Mouse (Mus musculus) ES-Bruce4 (cell line): ENCODE measurements around the gene Cdpf1. TPM values are rescaled to one million over a fixed set of nuclear protein-coding genes. Genes with fewer than 3 reads are reported as not detected.

Experiments used
- H3K27ac ChIP-seq: 2 replicates; pipeline ENCODE4 v1.5.1; 2012; ENCODE audit warnings: low read length, inconsistent platforms; ENCODE audit not compliant: insufficient read depth
- H3K27me3 ChIP-seq: 2 replicates; pipeline ENCODE4 v1.6.1; 2012; ENCODE audit warnings: mild to moderate bottlenecking, low read length, inconsistent platforms; ENCODE audit not compliant: control insufficient read depth, poor library complexity, insufficient read depth, severe bottlenecking
- H3K36me3 ChIP-seq: 2 replicates; pipeline ENCODE4 v1.6.1; 2012; ENCODE audit warnings: inconsistent platforms, mild to moderate bottlenecking, low read length, moderate library complexity; ENCODE audit not compliant: control insufficient read depth, poor library complexity, insufficient read depth, severe bottlenecking
- H3K4me1 ChIP-seq: one replicate; pipeline ENCODE4 v1.8.1; 2011; ENCODE audit warnings: low read length; ENCODE audit not compliant: control insufficient read depth, insufficient read depth
- H3K4me3 ChIP-seq: 2 replicates; pipeline ENCODE4 v1.5.1; 2011; ENCODE audit warnings: low read depth, mild to moderate bottlenecking, low read length
- H3K9ac ChIP-seq: 2 replicates; pipeline ENCODE4 v1.6.1; 2012; ENCODE audit warnings: low read depth, mild to moderate bottlenecking, inconsistent platforms; ENCODE audit not compliant: poor library complexity, severe bottlenecking
- H3K9me3 ChIP-seq: replicated peaks from 2 replicates; pipeline ENCODE4 v1.6.1; 2012; ENCODE audit warnings: mild to moderate bottlenecking, low read length, inconsistent platforms; ENCODE audit not compliant: control insufficient read depth, poor library complexity, insufficient read depth, severe bottlenecking
- CTCF ChIP-seq: IDR thresholded peaks from one replicate; pipeline ENCODE4 v1.8.1; 2011; ENCODE audit warnings: low read depth, low read length
- EP300 ChIP-seq: IDR thresholded peaks from 2 replicates; pipeline ENCODE4 v1.6.1; 2011; ENCODE audit warnings: low read depth, low read length; ENCODE audit not compliant: insufficient read depth
- POLR2A ChIP-seq: IDR thresholded peaks from one replicate; pipeline ENCODE4 v1.8.1; 2011; ENCODE audit warnings: low read length; ENCODE audit not compliant: insufficient read depth
- polyA plus RNA-seq: library from polyadenylated mRNA; stranded (reverse); fragments of >200 nt; gene quantifications from 2 replicates; pipeline ENCODE4 v1.2.4, GENCODE M21; 2011; ENCODE audit warnings: low read depth; ENCODE audit not compliant: missing spikeins, insufficient read depth, insufficient read length

Gene Cdpf1
- polyA plus RNA-seq, 1 experiment = 18.1 TPM

- TF ChIP-seq EP300 (no peak), POLR2A (no peak), CTCF (no peak)
- no peaks in the 10 kb centered on the region for H3K36me3 ChIP-seq
- no peak overlapping the region for H3K9ac ChIP-seq
- H3K4me3 ChIP-seq = no peak overlapping the region
- no peak overlapping the region for H3K27ac ChIP-seq
- no peaks in the 10 kb centered on the region for H3K27me3 ChIP-seq
- peaks cover 2% of the 10 kb centered on the region for H3K4me1 ChIP-seq
- H3K9me3 ChIP-seq = no peaks in the 10 kb centered on the region
Observed at GRCm38 (mm10) chr15:85841796-85842360, 30.4 kb upstream of the Cdpf1 start.

GRCm38 (mm10) chr15:85840983-85841382, 29.5 kb upstream of the Cdpf1 start:
- Histone ChIP-seq H3K9me3 (no peaks in the 10 kb centered on the region), H3K27me3 (no peaks in the 10 kb centered on the region), H3K4me1 (peaks cover 2% of the 10 kb centered on the region), H3K36me3 (no peaks in the 10 kb centered on the region), H3K27ac (no peak overlapping the region), H3K4me3 (no peak overlapping the region), H3K9ac (no peak overlapping the region)
- TF ChIP-seq CTCF = peak; percentile 74
- no peak for TF ChIP-seq EP300
- TF ChIP-seq POLR2A = no peak

- Histone ChIP-seq H3K4me1 (peaks cover 2% of the 10 kb centered on the region), H3K9ac (no peak overlapping the region), H3K9me3 (no peaks in the 10 kb centered on the region), H3K36me3 (no peaks in the 10 kb centered on the region), H3K4me3 (no peak overlapping the region), H3K27me3 (no peaks in the 10 kb centered on the region), H3K27ac (no peak overlapping the region)
- TF ChIP-seq CTCF (no peak), EP300 (no peak)
Observed at GRCm38 (mm10) chr15:85836887-85837286, 25.4 kb upstream of the Cdpf1 start.

GRCm38 (mm10) chr15:85835335-85835734, 23.8 kb upstream of the Cdpf1 start:
- Histone ChIP-seq H3K4me1 (no peaks in the 10 kb centered on the region), H3K36me3 (no peaks in the 10 kb centered on the region), H3K27me3 (no peaks in the 10 kb centered on the region), H3K4me3 (no peak overlapping the region), H3K27ac (no peak overlapping the region), H3K9me3 (no peaks in the 10 kb centered on the region), H3K9ac (no peak overlapping the region)
- TF ChIP-seq CTCF (no peak), EP300 (no peak), POLR2A (no peak)

- TF ChIP-seq POLR2A (no peak), EP300 (no peak), CTCF (no peak)
- H3K27ac ChIP-seq = no peak overlapping the region
Observed at GRCm38 (mm10) chr15:85832599-85832998, 21.1 kb upstream of the Cdpf1 start.

GRCm38 (mm10) chr15:85831954-85832590, 20.6 kb upstream of the Cdpf1 start, which contains the start of gene Ttc38:
Ttc38 (plus strand) TSS chr15:85832306.
- no peaks in the 10 kb centered on the region for H3K4me1 ChIP-seq
- no peaks in the 10 kb centered on the region for H3K9me3 ChIP-seq
- no peaks in the 10 kb centered on the region for H3K27me3 ChIP-seq
- H3K4me3 ChIP-seq = peak within 1 kb of the TSS; percentile 78
- H3K27ac ChIP-seq = no peak within 1 kb of the TSS
- no peaks in the 10 kb centered on the region for H3K36me3 ChIP-seq
- H3K9ac ChIP-seq = peak within 1 kb of the TSS; percentile 22
- TF ChIP-seq POLR2A = peak; percentile 84
- no peak for TF ChIP-seq EP300
- TF ChIP-seq CTCF = no peak

More at GRCm38 (mm10) chr15:85832599-85832998, 21.1 kb upstream of the Cdpf1 start:
- no peaks in the 10 kb centered on the region for H3K4me1 ChIP-seq
- H3K27me3 ChIP-seq = no peaks in the 10 kb centered on the region
- H3K9me3 ChIP-seq = no peaks in the 10 kb centered on the region
- peak overlapping the region; percentile 78; the same call in 1 of the 2 replicates for H3K4me3 ChIP-seq
- H3K9ac ChIP-seq = peak overlapping the region; percentile 22
- H3K36me3 ChIP-seq = no peaks in the 10 kb centered on the region
